Mouse (Mus musculus) urinary bladder, postnatal 25 days (tissue): ENCODE results near the gene Chd3.

Source experiments
- DNase-seq: peaks from one replicate; pipeline ENCODE4 v3.0.0; 2022; ENCODE audit warnings: low spot score

Chd3 gene

DNA sequence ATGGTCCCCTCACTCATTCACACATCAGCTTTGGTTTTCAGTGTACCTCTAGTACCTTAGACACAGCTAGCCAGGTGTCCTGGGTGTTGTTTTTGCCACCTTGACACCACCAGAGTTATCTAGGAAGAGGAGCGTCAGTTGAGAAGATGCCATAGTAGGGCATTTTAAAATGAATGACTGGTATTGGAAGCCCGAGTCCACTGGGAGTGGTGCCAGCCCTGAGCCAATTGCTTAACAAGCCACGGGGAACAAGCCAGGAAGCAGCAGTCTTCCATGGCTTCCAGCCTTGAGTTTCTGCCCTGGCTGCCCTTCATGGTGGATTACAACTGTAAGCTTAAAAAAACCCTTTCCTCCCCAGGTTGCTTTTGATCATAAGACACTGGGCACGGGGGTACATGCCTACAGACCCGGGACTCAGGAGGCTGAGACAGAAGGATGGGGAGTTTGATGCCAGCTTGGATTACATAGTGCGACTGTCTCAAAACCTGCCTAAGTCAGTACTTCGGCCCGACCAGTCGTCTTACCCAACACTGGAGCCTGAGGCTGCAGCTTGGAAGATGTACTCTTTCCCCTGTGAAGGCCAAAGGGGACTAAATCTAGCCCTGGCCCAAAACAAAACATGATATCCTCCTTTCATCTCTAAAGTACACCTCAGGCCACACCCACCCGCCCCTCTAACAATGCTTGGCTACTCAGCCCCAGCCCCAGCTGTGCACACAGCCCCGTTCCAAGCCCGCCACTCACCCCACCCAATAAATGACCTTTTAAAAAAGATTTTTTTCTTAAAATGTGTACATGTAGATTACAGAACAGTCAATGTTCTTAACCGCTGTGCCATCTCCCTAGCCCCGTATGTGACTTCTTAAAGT, 20.6 kb upstream of the Chd3 start:
- no peak for DNase-seq

DNA sequence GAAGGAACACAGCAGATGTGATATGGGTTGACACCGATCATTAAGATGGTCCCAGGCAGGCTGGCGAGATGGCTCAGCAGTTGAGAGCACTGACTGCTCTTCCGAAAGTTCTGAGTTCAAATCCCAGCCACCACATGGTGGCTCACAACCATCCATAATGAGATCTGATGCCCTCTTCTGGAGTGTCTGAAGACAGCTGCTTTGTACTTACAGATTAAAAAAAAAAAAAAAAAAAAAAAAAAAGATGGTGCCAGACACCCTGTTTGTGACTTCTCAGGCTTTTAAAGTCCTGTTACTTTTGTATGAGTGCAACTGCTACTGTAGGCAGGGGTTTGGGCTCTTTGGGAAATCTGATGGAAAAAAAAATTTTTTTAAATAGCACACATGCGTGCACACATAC, 19.5 kb upstream of the Chd3 start:
- DNase-seq: no peak

DNA sequence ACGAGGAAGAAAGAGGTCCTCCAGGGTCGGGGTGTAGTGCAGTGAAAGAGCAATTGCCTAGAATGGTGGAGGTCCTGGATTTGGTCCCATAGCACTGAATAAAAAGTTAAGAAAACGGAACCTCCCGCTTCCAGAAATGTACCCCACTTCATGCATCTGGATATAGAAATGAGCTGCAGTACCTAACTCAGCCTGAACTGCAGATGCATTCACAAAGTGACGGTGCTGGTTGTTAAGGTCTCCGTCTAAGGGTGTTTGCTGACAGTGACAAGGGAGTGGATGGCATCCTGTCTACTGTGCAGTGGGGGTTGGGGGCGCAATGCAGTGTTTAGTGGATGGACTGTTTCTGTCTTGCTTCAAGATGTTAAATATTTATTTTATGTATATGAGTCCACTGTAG, 17.6 kb upstream of the Chd3 start:
- no peak for DNase-seq

DNA sequence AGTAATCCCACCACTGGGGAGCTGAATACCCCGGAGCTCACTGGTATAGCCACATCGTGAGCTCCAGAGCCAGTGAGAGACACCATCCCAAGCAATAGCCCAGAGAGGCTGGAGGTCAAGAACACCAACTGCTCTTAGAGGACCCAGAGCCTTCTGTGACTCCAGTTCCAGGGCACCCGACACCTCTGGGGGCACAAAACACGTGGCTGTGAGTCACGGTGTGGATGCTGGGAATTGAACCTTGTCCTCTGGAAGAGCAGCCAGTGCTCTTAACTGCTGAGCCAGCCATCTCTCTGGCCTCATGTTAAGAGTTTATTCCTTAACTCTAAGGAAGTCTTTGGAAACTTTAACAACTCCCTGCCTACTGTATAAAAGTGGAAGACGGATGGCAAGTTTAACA, 15.8 kb upstream of the Chd3 start:
- no peak for DNase-seq

DNA sequence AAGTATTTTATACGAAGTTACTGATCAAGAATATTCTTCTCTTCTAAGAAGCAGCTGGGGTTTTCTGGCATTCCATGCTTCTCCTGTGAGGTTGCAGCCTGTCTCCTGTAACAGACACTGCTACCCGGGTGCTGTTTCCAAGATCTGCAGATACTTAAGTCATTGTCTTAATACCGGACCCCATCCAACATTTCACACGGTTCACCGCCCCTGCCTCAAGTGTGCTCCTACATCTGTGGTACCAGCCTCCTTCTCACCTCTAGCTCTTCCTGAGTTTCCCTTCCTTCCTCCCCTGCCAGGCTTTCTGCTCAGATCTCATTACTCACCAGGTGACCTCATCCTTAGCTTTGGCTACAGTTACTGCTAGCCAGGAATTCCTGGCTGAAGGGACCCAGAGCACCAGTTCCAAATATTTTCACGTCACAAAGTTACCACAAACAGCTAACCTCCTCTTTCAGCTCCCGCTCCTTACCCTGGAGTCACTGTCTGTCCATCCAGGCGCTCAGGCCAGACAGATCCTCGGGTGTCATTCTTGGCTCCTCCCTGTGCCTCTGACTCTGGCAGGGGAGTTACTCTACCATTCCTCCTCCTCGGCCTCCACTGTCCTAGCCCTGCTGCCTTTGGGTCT, 13.4 kb upstream of the Chd3 start:
- DNase-seq: no peak

DNA sequence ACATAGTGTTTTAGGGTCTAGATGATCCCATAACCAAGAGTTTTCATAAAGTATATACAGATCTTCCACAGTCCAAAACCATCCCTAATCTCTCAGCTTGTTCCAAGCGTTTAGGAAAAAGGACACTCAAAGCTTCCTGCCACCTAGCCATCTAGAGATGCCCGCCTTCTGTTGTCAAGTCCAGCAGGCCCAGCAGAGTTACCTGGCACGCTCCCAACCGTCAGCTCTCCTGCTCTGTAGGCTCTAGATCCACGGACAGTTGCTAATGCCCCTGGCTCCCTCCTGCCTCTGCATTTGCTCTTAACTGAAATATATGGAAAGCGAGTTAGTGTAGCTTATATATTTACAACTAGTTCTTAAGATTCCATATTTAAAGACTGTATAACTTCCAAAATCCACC, 12.2 kb upstream of the Chd3 start:
- DNase-seq: no peak

DNA sequence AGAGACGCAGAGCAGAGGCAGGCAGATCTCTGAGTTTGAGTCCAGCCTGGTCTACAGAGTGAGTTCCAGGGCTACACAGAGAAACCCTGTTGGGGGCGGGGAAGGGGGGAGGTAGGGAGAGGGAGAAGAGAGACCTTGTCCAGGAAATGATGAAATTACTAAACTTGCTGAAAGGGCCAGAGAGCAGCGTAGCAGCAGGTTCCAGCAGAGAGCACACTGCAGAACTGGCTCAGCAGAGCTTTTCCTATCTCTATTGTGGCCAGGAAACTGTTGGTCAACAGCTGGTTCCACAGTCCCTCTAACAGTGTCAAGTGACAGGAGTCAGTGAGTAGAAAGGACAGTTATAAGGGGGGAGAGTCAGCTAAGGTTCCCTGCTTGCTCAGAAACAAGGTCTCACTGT, 10.4 kb upstream of the Chd3 start:
- DNase-seq: no peak

DNA sequence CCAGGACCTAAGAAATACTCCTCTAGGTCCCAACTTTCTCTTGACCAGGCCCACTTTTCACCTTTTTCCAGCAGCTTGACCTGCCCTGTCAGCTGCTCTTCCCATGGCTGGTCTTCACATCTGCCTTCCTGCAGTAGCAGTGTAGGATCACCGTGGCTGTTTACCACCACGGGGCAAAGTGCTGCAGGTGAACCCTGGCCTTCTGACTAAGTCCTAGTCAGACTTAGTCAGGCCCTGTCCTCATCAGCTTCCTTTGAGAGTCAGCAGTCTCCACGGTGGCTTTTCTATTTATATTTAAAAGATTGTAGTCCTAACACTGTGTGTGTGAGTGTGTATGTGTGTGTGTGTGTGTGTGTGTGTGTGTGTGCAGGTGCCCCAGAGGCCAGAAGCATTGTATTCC, 8.6 kb upstream of the Chd3 start:
- DNase-seq: no peak

DNA sequence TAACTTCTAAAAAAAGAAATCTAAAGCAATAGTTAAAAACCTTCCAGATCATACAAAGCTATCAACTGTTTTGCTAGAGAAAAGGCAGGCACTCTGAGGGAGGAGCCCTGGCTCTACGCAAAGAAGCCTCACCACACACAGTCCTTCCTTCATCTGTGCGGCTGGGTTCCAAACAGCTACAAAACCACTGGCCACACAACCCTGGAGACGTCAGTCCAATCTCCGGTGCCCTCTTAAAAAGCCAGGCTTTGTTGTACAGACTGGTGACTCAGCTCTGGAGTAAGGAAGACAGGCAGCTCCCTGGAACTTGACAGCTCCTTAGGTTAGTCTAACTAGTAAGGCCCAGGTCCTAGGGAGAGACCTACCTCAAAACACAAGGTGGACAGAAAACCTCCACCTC, 6.4 kb upstream of the Chd3 start:
- DNase-seq: no peak

DNA sequence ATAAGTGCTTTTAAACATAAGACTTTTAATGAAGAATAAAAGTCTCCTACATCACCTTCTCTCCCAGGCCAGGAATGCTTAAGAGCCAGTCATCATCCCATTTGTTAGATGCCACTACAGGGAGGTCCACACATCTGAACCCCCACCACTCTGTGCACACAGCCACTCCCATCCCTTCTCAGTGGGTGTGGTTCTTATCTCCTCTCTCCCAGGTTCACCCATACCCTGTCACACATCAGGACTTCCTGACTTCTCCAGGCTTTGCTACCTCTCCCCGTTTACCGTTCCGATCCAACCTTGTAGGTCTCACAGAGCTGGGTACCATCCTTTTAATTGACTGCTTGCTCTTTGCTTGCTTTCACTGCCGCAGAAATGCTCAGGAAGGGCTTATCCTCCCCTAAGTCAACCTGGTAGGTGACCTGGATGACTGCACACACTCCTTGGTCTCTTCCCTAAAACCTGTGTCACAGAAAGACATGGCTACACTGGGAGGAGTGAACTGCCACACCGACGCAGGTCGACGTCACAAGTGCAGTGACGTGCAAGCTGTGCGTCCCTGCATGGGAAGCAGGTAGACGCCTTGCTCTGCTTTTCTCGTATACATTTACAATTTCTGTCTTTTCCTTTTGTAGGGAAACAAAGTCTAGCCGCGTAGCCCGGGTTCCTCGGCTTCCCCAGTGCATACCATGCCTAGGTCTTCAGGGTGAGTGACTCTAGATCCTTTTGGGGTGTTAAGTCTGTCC, 4.2 kb upstream of the Chd3 start:
- no peak for DNase-seq

DNA sequence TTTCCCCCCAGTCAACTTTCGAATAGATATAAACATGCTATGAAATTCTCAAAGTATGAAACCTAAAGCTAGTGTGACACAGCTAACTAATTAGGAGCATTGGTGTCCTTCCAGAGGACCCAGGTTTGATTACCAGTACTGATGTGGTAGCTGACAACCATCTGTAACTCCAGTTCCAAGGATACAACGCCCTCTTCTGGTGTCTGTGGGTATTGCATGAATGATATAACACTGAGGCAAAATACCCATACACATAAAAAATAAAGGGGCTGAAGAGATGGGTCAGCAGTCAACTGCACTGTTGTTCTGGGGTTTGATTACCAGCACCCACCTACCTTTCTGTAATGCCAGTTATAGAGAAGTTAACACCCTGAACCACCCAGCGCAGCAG, 3.6 kb upstream of the Chd3 start:
- DNase-seq: no peak

DNA sequence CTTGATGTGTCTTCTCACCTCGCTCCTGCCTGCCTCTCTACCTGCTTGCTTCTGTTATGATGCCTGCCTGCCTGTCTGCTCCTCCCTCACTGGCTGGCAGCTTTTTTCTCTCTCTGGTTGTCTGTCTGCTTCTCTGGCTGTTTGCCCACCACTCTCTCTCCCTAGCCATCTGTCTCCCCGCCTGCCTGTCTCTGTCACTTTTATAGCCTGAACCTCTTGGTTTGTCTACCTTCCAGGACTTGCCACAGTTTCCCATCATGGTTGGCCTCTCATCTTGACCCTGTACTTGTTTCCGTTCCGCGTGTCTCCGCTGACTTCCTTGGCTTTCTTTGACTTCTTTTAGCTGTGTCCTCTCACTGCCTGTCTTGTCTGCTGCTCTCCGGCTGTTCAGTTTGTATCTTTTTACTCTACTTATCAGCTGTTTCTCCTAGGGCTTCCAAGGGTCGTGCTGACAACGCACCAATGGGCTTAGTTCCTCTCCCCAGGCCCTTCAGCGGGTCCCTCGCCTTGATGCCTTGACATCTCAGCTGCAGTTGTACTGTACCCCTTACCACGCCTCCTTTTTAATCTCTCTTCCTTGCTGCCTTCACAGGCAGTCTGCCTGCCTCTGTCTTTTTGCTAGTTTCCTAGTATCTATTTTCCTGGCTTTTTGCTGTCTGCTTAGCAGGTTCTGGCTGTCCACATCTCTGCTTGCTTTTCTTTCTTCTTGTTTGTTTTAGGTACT, 3.0 kb upstream of the Chd3 start:
- DNase-seq: no peak

DNA sequence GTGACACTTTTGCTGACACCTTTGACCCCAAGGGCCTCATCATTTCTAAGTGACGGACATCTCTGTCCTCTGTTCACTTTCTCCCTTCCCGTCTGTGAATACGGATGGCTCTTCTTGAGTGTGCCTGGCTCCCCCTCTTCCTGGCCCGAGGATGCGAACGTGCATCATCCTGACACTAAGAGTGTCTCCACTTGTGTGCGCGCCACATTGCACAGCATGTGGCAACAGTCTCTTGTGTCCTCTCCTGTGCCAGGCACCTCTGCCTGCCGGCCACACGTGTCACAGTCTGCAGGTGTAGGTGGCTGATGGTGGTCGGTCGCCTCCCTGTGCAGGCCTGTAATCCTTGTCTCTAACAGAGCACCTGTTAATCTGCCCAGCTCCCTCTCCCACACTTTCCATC, 2.4 kb upstream of the Chd3 start:
- DNase-seq: no peak

DNA sequence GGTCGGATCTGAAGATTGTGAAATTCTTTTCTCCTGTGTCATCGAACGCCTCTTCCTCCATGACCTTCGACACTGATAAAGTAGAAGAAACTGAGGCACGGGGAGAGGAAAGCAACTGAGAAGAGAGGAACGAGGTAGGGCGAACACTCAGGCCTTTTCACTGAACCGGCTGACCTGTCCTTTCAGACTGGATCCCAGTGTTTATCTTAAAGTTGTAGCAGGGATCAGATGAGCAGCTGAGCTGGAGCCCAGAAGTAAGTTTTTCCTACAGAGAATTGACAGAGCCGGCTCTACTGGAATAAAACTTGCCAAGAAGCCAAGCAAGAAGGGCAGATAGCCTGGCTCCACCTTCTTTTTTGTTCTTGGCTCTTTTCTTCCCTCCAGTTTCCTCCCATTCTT, 1.6 kb upstream of the Chd3 start:
- DNase-seq: no peak

DNA sequence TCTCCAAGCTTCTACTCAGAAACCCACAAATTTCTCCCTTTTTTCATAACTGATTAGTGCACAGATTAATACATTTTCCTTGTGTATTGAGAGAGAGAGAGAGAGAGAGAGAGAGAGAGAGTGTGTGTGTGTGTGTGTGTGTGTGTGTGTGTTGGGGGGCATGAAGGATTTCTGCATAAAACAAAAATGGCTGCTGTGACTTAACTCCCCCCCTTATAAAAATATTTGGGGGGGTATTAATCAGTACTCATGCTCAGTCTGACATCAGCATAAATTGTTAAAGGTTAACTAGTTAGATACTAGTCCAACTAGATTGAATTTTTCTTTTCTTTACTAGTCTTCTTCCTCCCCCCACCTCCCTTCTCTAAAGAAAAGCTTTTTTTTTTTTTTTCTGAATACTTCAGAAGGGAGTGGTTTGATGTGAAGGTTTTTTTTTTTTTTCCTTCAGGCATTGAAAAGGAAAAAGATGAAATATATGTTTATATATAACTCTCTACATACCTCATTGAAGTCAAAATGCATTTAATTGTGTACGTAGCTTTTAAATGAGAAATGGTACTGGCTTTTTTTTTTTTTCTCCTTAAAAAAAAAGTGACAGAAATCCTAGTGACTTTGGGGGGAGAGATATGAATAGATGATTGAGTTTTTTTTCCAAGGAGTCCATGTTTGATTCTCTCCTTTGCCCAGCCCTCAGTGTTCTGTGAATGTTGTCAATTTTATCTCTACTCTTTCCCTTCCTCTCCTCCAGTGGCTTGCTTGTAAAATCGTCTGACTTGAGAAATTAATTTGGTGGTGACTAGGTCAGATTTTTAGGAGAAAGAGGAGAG, 997 bp upstream of the Chd3 start:
- DNase-seq: no peak

DNA sequence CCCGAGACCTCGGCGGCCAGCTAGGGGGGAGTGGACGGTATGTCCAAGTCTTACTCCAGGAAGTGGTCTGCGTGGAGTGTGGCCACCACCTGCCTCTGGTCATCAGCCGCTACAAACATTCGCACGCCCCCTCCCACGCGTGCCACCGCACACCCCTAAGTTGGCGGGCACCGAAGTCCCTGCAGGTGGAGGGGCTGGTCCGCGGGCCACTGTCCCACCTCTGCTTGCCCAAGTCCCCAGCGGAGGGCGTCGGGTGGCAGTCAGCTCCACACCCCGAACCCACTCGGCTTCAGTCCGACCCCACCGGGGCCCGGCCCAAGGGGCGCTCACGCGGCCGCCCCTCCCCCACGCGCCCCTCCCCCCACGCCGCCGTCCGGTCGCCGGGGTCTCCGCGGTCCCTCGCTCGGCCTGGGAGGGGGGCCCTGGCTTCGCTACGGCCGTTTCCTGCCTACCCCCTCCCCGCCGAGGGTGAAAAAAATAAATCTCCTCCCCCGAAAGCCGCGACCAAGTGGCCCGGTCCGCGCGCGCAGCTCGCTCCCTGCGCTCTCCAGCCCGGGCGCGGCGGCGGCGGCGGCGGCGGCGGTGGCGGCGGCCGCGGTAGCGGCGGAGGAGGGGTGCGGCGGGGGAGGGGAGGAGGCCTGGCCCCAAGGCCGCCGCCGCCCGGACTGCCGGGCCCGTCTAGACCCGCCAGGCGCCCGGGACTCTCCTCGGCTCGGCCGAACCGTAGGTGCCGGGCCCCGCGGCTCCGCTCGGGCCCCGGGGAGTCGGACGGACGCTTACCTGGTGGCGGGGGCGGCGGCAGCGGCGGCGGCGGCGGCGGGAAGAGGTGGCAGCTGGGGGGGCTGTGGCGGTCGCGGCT, 621 bp downstream of the Chd3 start:
- peak; percentile 48 for DNase-seq

DNA sequence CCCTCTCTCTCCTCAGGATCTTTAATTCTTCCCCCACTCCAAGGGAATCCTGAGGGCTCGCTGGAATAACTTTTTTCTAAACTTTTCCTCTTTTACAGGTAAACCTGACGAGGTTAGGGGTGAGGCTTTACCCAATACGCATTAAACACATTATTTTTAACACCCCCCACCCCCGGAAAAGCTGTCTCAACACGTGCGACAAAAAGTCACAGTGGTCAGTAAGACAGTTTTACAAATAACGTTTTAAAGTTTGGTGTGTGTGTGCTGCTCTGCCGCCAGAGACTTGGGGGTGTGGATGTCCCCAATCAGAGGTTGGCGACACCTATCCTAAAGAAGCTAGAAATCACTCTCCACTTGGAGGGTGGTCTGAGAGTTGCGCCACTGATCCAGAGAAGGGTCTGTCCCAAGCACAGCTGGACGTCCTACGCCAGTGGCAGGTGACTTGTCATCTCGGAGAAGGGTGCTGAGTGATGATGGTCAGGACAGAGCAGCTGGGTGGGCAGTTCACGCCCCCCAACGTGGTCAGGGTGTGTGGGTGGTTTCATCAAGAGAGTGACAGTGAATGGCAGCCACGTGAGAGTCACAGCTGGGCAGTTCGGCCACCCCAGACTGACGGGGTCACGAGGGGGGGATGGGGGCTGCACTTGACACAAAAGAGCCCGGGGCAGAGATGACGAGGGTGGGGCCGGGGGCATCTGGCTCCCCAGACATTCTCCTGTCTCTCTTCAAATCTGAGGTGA, 1.4 kb downstream of the Chd3 start:
- DNase-seq: no peak

DNA sequence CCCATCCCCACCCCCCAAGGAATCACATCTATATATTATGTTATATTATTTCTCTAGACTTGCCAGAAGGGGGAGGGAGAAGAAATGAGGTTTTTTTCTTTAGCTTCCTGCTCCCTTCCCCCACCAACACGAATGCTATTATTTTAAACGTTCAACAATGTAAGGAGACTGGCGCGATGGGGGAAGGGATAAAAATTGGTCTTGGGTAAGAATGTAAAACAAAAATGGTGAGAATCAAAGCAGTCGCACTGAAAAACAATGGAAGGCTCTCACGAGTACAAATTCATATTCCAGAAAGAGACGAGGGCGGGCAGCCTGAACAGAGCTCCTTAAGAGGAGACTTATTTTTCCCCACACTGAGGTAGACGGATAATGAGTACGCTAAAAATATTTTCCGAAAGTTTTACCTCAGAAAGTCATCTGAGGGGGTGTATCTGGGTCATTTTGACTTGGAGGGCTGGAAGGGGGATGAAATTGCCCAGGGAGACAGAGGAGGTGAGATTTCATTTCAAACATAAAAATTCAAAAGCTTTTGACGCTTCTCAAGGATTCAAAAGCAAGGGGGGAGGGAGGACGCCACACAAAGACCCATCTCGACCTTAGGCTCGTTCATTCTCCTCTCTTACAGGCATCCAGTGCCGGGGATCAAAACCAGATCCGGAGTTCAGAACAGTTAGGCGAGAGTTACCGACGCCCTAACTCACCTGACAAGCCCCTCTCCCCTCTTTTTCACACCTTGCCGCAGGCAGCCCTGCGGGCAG, 2.2 kb downstream of the Chd3 start:
- peak; percentile 23 for DNase-seq

DNA sequence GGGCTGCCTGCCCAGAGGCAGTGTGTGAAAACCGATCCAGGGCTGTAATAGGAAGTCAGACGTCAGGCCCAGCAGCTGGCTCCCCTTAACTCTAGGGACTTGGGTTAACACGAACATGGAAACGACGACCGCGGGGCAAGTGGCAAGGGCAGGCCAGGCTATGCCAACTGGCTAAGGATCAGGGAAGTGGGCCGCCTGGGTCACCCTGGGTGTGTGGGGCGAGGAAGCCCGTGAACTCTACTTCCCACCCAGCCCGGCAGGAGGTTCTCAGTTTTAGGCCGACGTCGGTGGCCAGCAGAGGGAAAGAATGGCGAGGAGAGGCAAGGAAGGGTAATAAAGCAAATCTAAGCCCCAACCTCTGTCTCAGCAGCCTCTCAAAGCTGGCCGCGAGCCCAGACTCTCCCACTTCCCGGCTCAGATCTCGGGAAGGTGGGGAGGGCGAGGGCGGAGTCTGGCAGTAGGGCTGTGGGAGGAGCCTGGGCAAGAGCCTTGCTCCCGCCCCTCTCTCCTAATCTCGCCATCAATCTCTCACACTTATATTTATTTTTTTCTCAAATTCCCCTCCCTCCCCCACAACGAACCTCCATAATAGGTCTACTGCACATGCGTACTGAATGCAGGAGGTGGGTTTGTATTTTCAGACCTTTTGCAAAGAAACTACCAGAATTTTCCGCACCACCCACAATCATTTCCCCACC, 2.9 kb downstream of the Chd3 start:
- DNase-seq: peak; percentile 95
